Mouse (Mus musculus): ENCODE data around the gene Mcfd2.
A peak's percentile ranks its signal among the peaks of the same experiment; 100 is the strongest.

Gene Mcfd2

DNA sequence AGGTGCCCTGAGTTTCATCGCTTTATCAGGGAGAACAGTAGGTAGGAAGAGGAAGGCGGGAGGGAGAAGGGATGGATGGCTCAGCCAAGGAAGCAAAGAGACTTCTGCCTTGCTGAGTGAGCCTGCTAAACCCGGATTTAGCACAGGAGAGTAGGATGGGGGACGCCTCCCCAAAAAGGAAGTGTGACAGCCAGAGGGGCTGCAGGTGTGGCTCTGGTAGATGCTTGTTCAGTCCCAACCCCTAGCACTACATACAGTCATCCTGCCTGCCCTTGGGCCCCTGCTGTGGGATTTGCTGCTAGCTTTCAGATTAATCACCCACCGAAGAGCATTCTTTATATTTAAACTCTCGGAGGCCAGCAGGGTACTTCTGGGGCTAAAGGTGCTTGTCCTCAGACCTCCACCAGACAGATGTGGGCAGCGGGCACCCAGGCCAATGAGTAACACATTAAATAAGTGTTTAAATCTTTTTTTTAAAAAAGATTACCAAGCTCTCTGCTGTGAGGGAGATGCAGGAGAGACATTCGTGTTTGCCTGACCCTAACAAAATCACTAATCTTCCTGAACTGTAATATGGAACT, 21.6 kb upstream of the Mcfd2 start:
- no peak for DNase-seq (ENCODE audit: low spot score)

DNA sequence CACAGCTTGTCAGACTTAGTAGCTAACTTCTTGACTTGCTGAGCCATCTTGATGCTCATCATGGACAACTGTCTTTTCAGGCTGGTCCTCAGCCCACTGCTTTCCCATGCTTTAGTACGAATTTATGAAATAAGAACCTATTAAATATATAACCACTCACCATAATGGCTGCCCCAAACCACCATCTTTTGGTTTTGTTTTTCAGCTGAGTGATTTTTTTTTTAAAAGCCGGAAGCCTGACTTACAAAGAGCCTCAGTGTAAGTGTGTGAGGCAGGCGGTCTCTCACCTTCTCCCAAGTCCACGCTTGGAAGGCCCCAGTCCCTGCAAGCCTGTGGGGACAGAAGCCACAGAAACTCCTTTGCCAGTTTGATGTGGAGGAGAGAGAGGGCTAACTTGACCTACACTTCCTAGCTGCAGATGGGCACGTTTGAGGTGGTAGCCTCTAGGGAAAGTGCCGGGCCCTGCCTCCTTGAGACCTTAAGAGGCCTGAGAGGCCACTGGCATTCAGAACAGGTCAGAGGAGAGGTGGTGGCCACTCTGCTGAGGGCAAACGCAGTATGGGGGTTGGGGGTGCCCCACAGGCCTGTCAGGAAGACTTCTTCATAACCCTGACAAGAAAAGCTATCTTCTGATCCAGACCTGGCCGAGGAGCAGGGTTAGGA, 20.9 kb upstream of the Mcfd2 start:
- no peak for DNase-seq (ENCODE audit: low spot score)

DNA sequence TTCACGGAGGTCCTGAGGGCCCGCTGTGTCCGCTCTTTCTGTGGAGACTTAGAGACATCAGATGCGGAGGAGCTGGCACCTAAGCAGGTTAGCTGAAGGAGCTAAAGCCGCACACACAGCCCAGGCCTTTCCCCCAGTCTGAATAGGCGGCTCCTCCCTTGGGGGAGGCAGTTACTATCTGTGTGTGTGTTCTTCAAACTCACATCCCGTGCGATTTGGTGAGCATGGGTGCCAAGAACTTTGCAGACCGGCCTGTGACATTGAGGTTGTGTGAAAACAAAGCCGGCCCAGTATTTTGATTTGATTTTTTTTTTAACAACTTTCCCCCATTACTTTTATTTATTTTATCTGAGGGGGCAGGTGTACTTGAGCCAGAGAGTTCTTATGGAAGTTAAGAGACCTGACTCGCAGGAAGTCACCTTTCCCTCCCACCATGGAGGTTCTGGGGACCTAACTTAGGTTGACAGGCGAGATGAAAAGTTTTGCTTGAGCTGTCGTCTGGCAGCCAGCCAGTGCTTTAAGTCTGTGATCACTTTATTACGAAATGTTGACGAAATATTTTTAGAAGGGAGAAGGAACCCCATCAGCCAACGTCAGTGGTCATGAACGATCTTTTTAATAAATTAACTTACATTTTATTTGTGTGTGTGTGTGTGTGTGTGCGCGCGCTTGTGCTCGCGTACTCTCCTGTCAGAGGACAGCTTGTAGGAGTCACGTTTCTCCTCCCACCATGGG, 20.2 kb upstream of the Mcfd2 start:
- no peak for DNase-seq (ENCODE audit: low spot score)

DNA sequence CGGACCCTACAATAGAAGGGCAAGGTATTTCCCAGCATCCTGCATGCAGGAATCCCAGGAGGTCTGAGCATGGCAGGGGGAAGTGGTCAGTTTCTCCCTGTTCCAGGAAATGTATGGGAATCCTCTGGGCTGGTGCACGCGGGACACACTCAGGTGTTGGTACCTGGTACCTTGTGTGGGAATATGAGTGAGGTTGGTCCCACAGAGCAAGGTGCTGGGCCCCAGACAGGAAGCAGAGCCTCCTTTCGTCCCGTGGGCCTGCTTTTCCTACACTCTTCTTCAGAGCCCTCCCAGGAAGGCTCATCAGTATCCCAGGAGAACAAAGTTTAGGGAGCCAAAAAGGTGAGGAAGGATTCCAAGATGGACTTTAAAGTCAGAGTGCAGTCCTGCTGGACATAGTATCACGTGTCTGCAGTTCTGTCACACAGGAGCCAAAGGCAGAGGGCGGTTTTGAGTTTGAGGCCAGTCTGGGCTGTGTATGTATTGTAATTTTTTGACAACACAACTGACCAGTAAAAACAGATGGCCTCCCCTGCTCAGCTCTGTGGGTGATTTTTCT, 18.8 kb upstream of the Mcfd2 start:
- no peak for DNase-seq (ENCODE audit: low spot score)

DNA sequence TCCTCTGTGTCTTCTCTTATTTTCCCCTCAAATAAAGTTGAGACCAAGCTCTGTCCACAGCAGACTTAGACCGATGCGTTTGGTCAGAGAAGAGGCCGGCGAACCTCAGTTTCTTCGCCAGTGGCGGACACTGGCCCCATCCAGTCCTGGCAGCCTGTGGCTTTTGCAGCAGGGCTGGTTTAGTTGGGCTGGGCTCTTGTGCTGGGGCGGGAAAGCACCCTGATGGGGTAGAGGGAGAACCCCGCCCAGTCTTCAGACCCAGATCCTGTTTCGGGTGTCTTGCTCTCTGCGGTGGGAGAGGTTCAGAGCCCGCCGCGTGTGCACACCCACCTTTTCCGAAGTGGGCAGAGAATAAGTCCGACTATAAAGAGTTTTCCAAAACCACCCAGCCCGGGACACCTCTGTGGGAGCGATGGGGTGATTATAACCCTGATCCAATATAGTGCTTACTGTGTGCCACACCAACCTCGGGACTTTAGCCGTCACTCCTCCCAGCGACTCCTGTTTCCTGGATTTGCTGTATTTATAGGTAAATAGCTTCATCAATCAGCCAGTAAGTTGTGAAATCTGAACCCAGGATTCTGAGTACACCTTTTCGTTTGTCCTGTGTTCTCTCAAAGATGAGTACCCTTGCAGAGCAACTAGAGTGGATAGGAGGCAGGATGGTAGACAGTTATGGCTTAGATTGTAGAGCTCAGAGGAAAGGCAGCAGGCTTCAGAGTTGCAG, 18.2 kb upstream of the Mcfd2 start:
- DNase-seq (ENCODE audit: low spot score): no peak

DNA sequence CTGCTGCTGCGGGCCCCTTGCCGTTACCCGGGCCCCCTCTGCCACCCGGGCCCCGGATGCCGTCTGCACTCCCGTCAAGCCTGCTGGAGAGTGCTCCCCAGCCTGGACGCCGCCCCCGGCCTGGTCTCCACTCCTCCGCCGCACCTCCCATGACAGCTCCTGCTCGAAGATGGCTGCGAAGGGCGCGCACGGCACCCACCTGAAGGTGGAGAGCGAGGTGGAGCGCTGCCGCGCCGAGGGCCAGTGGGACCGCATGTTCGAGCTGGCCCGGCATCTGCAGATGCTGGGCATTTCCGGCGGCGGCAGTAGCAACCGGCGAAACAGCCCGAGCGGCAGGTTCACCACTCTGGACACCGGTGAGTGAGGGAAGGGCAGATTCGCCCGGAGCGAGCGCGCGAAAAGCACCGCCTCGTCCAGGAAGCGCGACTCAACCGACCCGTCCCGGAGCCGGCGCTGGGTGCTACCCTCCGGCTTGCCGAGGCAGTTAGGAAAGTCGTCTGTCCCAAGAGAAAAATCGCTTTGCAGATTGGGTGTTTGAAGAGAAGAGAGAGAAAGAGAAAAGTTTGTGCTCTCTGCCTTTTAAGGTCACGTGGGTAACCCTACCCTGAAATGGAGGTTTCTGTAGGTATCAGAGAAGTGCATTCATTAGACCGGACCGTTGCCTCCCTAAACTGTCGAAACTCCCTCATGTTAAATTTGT, 17.5 kb upstream of the Mcfd2 start:
- no peak for DNase-seq (ENCODE audit: low spot score)

DNA sequence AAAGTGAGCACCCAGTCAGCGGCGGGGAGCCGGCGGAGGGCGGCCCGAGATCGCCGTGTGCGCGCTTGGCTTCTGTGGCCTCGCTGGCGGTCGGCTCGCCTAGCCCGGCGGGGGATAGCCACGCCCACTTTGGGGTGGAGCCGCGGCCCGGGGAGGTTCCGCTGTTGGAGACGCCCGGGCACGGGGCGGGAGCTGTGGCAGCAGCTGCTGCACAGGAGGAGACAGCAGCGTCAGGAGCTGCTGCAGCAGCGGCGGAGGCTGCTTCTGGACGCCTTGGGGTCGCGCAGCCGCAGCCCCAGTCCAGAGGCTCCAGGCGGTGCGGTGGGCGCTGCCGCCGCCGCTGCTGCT, 16.9 kb upstream of the Mcfd2 start, which contains the start of gene Ttc7:
Ttc7 (plus strand) TSS at position 181 of the 348 bp plus-strand sequence.
- peak; percentile 95 for DNase-seq (ENCODE audit: low spot score)

DNA sequence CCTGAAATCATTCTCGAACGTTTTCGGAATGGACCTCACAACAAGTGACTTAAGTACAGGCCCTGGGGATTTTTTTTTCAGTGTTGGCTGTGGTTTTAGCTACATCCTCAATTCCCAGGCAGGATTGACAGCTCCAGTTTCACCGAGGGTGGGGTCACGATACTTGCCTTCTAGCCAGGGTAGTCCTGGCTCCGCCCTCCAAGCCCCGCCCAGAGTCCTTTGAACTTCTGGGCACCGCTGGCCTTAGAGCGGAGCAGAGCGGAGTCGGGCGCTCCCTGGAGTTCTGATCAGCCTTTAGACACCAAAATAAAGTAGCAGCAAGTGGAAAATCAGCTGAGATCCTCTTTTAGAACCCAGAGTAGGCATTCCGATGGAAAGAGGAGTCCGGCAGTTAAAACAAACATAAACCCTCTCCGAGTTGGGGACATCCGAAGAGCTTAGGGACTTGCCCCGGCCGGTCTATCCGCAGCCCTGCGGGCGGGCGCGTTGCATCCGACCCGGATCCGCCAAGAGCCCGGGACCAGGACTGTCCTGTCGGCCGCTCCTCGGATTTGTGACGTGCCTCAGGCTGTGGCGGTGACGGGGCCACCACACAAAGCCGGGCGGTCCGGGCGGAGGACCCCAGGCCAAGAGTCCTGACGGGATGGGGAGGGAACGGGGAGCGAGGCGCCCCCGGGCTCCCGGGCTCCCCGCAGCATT, 16.4 kb upstream of the Mcfd2 start:
- DNase-seq (ENCODE audit: low spot score): no peak

DNA sequence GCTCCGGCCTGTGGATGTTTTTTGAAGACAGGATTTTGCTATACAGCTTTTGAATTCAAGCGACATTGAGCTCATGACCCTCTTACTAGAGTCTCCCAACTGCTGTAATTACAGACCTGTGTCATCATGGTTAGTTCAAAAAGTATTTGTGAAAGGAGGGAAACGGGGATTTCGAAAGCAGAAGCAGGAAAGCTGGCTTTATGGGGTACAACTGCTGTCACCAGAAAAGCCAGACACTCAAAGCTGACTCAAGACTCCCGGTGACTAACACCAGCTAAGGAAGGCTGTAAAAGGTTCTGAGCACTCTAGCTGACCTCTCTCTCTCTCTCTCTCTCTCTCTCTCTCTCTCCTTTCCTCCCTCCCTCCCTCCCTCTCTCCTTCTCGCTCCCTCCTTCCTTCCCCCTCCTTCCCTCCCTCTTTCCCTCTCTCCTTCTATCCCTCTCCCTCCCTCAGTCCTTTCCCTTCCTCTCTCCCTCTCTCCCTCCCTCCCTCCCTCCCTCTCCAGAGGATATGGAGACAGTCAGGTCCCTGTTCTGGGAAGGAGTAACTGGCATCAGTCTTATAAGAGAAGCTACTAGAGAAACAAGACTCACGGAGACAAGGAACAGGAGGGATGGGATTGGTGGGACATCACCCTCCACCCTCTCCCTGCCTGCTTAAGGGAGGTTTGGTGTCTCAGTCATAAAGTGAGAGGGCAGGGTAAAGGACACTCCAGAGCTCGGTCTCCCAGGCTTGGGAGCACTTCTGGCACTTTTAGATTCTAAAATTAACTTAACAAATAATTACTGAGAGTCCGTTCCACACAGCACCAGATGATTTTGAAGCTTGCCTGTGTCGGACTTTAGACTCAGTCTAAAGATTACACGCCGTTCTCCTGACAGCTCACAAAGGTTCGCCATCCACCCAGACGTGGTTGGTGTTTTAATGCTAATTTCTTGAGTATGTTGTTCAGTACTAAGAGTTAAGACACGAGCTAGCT, 9.9 kb upstream of the Mcfd2 start:
- no peak for DNase-seq (ENCODE audit: low spot score)

DNA sequence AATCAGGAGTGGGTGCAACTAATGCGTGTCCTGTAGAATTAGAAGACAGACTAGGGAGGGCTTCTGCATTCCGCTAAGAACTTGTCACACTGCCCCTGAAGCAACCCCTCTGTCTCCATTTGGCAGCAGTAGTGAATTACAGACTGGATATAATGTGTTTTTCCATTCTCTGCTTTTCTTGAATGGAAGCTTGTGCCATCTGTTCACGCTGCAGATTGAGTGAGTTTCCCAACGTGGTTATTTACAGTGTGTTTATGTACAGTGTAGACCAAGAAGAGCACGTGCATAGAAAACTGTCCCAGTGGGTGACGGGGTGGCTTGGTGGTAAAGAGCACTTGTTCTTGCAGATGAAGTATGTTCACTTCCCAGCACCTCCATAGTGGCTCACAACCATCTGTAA, 3.7 kb upstream of the Mcfd2 start:
- no peak for DNase-seq (ENCODE audit: low spot score)

DNA sequence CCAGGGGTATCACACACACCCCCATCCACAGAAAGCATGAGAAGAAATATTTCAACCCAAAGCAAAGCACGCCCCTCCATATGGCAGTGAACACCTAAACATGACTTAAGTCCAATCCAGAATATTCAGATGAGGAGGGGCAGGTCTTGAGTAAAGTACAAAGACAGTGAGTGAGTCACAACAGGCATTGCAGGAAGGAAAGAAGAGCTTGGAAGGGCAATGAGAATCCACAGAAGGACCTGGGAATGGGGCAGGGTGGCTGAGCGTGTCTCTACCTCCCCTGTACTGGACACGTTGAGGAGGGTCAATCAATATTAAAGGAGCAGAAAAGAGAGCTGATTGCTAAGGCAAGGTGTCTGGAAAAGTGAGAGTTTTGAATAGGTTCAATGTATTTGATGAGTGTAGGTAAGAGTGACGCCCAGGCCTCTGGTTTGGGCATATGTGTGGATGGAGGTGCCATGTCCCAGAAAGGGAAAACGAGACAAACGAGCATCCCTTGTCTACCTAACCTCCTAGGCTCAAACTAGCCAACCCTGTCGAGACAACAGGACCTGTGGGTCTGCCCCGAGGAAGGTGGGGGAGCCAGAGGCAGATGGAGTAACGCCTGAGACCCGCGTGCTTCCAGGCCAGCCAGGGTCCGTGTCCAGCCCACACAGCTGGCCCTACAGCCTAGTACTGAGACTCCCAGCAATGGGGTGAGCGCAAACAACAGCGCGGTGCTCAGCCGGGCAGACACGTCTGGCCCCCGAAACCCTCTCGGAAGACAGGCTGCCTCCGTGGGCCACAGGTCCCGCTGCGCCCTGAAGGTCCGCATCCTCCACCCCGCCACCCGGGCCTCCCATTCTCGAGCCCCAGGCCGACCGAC, 576 bp downstream of the Mcfd2 start:
- no peak for DNase-seq (ENCODE audit: low spot score)

DNA sequence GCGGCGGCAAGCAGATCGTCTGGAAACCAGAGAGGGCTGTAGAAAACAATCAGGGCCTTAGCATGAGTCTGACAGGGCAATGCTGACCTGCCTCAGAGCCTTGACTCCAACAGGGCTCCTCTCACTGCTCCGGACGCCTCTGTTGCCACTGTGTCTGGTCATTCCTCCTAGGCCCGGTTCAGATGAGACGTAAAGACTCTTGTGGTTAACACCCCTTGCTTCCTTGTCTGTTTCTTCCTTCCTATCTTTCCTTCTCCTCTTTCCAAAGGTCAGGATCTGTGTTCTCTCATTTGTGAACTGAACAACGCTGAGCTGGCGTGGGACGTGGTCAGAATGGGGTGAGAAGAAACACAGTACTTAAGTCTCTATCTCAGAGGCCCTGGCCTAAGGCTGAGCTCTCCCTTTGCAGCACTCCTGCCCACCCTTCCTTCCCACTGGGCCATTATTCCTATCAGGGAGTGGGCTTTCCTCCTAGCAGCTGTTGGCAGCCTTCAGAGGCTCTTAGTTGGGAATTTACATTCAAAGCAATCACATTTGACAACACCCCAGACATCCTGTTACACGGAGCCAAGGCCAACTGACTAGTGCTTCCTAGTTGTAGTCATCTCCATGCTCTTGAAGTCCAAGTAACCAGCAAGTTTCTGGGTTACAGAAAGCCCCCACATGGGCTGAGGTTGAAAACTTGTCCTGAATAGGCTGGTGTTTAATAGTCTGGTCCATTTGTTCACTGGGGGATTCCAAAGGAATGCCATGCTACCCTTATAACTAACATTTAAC, 1.5 kb downstream of the Mcfd2 start:
- no peak for DNase-seq (ENCODE audit: low spot score)

DNA sequence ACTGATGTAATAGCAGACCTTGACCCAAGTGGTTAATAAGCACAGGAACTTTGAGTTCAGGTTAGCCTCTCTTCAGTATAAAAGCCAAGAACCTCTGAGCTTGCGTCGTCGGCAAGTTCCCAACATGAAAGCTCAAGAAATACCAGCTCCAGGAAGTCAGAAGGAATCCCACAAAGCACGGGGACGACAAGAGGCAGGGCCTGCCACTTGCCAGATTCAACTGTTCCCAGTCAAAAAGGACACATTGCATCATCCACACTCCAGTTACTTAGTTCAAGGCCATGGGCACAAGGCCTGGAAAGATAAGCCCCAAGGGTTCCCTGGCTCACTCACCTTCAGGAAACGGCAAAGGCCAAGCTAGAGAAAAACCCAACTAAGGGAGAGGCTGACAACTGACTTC, 2.3 kb downstream of the Mcfd2 start:
- no peak for DNase-seq (ENCODE audit: low spot score)

DNA sequence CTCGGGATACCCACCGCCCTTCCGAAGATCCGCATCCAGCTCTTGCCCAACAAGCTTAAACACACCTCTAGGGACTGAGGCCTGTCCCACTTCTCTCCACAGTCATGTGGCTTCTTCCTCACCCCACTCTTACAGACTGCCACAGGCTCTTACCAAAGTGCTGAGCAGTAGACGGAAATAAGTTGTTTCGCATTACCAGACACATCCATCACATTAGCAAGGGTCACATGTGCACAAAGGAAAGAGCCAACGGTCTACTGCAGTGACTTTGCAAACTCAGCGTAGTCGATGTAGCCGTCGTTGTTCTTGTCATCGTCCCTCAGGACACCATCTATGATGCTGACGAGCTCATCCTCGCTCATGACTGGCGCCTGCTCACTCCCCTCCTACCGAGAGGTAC, 10.1 kb downstream of the Mcfd2 start:
- no peak for DNase-seq (ENCODE audit: low spot score)

DNA sequence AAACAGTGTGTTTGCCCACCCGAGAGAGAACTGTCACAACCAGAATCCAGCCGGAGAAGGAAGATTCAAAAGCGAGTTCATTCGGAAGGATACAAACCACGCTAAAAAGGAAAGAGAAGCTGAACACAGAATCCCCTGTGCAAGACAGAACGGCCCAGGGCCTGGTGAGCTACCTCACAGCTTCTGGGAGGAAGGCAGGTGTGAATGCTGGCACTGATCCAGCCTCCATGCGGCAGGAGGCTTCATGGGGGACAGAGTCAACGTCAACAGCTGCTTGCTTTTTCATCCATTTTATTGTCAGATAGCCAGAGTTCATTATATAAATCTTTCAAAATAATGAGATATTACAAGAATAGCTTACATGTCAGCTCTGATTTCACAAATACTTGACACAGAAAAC, 11.4 kb downstream of the Mcfd2 start:
- DNase-seq (ENCODE audit: low spot score): no peak

DNA sequence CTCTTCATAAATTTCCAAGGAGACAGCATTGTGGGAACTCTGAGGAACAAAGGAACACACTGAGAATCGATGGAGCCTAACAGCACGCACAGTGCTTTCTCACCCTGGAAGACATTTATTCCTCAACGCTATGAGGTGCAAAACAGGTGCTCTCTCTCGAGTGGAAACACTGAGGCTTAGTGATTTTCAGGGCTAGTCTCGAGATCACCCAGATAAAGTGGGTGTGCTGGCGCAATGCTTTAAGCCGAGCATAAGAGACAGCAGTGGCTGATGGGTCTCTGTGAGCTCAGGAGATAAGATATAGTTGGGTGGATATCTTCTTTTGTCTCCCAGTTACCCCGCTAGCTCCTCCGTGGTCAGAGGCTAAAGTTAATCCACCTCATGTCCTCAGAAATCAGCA, 19.6 kb downstream of the Mcfd2 start:
- DNase-seq (ENCODE audit: low spot score): no peak

DNA sequence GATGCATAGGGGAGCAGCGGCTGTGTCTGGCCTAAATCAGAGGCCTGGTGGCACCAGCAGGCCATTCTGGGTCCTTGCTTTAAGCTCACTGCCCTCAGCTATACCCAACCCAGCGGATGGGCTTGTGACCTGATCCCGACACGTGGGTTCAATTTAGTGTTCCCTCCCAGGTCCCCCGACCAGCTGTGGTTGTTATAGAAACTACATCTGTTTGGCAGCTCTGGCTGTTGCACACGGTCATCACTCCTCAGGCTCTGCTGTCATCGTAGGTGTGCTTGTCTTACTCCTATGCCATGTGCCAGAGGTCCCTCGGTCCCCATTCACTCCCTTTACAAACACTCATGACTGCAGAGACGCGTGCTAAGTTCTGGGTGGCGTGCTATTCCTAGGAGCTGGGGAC, 27.9 kb downstream of the Mcfd2 start:
- DNase-seq (ENCODE audit: low spot score): no peak

All from urinary bladder, postnatal 10 days (tissue).